Mouse (Mus musculus): ENCODE results near the gene Tbc1d13. TPM values are rescaled to one million over a fixed set of nuclear protein-coding genes. Genes with fewer than 3 reads are reported as not detected.
"Not testable (repeated sequence)": the region's sequence is repeated elsewhere in the genome, so short reads cannot be mapped to it uniquely, and the experiment has no call there.

The Tbc1d13 gene
- polyA plus RNA-seq, 1 experiment from 2014 or later: 20.4 TPM

DNA sequence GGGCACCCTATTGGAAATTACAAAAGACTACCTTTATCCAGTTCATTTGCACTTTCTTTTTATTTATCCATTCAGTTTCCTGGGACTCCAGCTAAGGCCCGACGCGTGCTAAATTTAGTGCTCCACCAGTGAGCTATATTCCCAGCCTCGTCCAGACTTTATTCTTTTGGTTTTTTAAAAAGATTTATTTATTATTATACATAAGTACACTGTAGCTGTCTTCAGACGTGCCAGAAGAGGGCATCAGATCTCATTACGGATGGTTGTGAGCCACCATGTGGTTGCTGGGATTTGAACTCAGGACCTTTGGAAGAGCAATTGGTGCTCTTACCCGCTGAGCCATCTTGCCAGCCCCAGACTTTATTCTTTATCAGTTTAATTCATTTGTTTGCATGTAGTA, 45.2 kb downstream of the Tbc1d13 start:
- Histone ChIP-seq H3K4me3 (replicated peaks; ENCODE audit: low read depth, low read length) (peak overlapping the region; percentile 71), H3K4me2 (ENCODE audit: low read length) (peak overlapping the region; percentile 88), H3K36me3 (ENCODE audit: control insufficient read depth, insufficient read depth, low read length) (peaks cover 29% of the 10 kb centered on the region)
- H3K4me1 ChIP-seq (ENCODE audit: control insufficient read depth, insufficient read depth, low read length); H3K9me3 ChIP-seq (ENCODE audit: control insufficient read depth, low read length); H3K9ac ChIP-seq (replicated peaks; ENCODE audit: low read length); DNase-seq; H3K27ac ChIP-seq (replicated peaks; ENCODE audit: low read depth, low read length); H3K27me3 ChIP-seq (ENCODE audit: control insufficient read depth, insufficient read depth, low read length): not testable (repeated sequence)
- WGBS: 43% methylated on average over 7 of the region's 7 CpGs
- ATAC-seq (ENCODE audit: low FRiP score, low TSS enrichment): 0 out of 2 replicates have a peak, but pooled peaks have one; percentile 7

- WGBS: 84% methylated on average over 2 of the region's 2 CpGs
- no peak for ATAC-seq (ENCODE audit: low FRiP score, low TSS enrichment)
Measured at GRCm38 (mm10) chr2:30182424-30182823, 48.9 kb downstream of the Tbc1d13 start.

DNA sequence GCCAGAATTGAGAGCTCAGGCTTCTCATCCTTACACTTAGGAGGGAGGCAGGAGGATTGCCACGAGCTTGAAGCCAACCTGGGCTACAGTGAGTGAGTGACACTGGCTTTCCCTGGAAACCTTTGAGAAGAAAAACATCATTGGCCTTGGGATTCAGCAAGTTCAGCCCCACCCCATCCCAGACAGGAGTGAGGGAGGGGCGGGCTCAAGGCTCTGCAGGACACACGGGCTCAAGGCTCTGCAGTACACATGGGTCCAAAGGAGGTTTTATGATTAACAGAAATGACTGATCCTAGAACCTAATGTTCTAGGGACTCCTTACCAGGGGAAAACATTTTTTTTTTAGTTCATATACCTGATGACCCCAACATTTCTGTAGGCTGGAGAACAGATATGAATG, 50.2 kb downstream of the Tbc1d13 start:
- H3K27me3 ChIP-seq (ENCODE audit: control insufficient read depth, insufficient read depth, low read length): no peaks in the 10 kb centered on the region
- H3K9ac ChIP-seq (replicated peaks; ENCODE audit: low read length): no peak overlapping the region
- no peaks in the 10 kb centered on the region for H3K9me3 ChIP-seq (ENCODE audit: control insufficient read depth, low read length)
- H3K4me3 ChIP-seq (replicated peaks; ENCODE audit: low read depth, low read length): no peak overlapping the region
- no peak overlapping the region for H3K4me2 ChIP-seq (ENCODE audit: low read length)
- ATAC-seq (ENCODE audit: low FRiP score, low TSS enrichment): no peak
- 74% methylated on average over 3 of the region's 3 CpGs for WGBS
- H3K36me3 ChIP-seq (ENCODE audit: control insufficient read depth, insufficient read depth, low read length): 0 out of 2 replicates have a peak, but pooled peaks cover 9% of the 10 kb centered on the region
- no peak overlapping the region for H3K27ac ChIP-seq (replicated peaks; ENCODE audit: low read depth, low read length)
- no peak for DNase-seq
- H3K4me1 ChIP-seq (ENCODE audit: control insufficient read depth, insufficient read depth, low read length): no peaks in the 10 kb centered on the region

More at GRCm38 (mm10) chr2:30182424-30182823, 48.9 kb downstream of the Tbc1d13 start:
- 0 out of 2 replicates have a peak, but pooled peaks cover 9% of the 10 kb centered on the region for H3K36me3 ChIP-seq (ENCODE audit: control insufficient read depth, insufficient read depth, low read length)
- no peak overlapping the region for H3K4me2 ChIP-seq (ENCODE audit: low read length)
- no peak for DNase-seq
- peaks cover 4% of the 10 kb centered on the region for H3K4me1 ChIP-seq (ENCODE audit: control insufficient read depth, insufficient read depth, low read length)
- no peak overlapping the region for H3K4me3 ChIP-seq (replicated peaks; ENCODE audit: low read depth, low read length)
- H3K9ac ChIP-seq (replicated peaks; ENCODE audit: low read length): no peak overlapping the region
- H3K27me3 ChIP-seq (ENCODE audit: control insufficient read depth, insufficient read depth, low read length): no peaks in the 10 kb centered on the region
- H3K9me3 ChIP-seq (ENCODE audit: control insufficient read depth, low read length): no peaks in the 10 kb centered on the region
- H3K27ac ChIP-seq (replicated peaks; ENCODE audit: low read depth, low read length): no peak overlapping the region

DNA sequence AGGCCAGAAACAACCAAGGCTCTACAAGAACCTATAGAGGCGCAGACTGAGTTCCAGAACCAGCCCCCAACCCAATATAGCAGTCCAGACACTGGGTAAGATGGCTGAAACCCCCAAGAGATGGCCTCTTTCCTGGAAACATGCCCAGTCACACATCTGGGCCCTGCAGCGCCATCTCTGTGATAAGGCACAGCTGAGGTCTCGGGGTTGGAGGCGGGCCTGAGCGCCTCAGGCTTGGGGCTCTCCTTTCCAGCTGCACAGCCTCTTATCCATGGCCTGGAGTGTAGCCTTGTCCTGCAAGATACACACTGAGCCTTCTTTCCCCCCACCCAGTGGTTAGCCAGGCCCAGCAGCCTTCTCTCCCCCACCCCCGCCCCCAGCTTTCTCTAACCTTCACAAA, 51.7 kb downstream of the Tbc1d13 start:
- H3K4me2 ChIP-seq (ENCODE audit: low read length): no peak overlapping the region
- DNase-seq (no peak), ATAC-seq (ENCODE audit: low FRiP score, low TSS enrichment) (no peak)
- H3K27ac ChIP-seq (replicated peaks; ENCODE audit: low read depth, low read length): no peak overlapping the region
- no peak overlapping the region for H3K4me3 ChIP-seq (replicated peaks; ENCODE audit: low read depth, low read length)
- 0 out of 2 replicates have a peak, but pooled peaks cover 9% of the 10 kb centered on the region for H3K36me3 ChIP-seq (ENCODE audit: control insufficient read depth, insufficient read depth, low read length)
- no peaks in the 10 kb centered on the region for H3K27me3 ChIP-seq (ENCODE audit: control insufficient read depth, insufficient read depth, low read length)
- H3K9me3 ChIP-seq (ENCODE audit: control insufficient read depth, low read length): no peaks in the 10 kb centered on the region
- H3K9ac ChIP-seq (replicated peaks; ENCODE audit: low read length): no peak overlapping the region
- WGBS: 93% methylated on average over 6 of the region's 6 CpGs
- H3K4me1 ChIP-seq (ENCODE audit: control insufficient read depth, insufficient read depth, low read length): no peaks in the 10 kb centered on the region

DNA sequence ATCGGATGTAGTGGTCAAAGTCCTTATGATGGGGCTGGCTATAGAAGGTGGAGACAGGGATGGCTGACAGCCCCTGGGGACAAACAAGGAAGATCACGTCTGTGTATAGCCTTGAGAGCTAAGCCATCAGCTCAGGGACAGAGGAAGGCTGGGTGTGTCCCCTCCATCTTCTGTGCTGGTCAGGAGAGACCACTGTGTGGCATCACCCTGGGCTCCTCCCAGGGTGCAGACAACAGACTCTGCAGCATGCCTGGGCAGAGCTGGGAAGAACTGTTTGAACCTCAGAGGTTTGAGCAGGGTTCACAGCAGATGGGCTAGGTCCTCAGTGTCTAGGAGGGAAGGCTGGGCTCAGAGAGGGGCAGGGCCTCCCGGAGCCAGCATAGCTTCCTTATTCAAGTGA, 52.1 kb downstream of the Tbc1d13 start:
- H3K4me2 ChIP-seq (ENCODE audit: low read length): no peak overlapping the region
- no peak for DNase-seq
- ATAC-seq (ENCODE audit: low FRiP score, low TSS enrichment): no peak
- no peak overlapping the region for H3K4me3 ChIP-seq (replicated peaks; ENCODE audit: low read depth, low read length)
- H3K27ac ChIP-seq (replicated peaks; ENCODE audit: low read depth, low read length): no peak overlapping the region
- no peaks in the 10 kb centered on the region for H3K9me3 ChIP-seq (ENCODE audit: control insufficient read depth, low read length)
- 79% methylated on average over 3 of the region's 3 CpGs for WGBS
- no peaks in the 10 kb centered on the region for H3K4me1 ChIP-seq (ENCODE audit: control insufficient read depth, insufficient read depth, low read length)
- no peaks in the 10 kb centered on the region for H3K27me3 ChIP-seq (ENCODE audit: control insufficient read depth, insufficient read depth, low read length)
- no peak overlapping the region for H3K9ac ChIP-seq (replicated peaks; ENCODE audit: low read length)
- 0 out of 2 replicates have a peak, but pooled peaks cover 9% of the 10 kb centered on the region for H3K36me3 ChIP-seq (ENCODE audit: control insufficient read depth, insufficient read depth, low read length)

DNA sequence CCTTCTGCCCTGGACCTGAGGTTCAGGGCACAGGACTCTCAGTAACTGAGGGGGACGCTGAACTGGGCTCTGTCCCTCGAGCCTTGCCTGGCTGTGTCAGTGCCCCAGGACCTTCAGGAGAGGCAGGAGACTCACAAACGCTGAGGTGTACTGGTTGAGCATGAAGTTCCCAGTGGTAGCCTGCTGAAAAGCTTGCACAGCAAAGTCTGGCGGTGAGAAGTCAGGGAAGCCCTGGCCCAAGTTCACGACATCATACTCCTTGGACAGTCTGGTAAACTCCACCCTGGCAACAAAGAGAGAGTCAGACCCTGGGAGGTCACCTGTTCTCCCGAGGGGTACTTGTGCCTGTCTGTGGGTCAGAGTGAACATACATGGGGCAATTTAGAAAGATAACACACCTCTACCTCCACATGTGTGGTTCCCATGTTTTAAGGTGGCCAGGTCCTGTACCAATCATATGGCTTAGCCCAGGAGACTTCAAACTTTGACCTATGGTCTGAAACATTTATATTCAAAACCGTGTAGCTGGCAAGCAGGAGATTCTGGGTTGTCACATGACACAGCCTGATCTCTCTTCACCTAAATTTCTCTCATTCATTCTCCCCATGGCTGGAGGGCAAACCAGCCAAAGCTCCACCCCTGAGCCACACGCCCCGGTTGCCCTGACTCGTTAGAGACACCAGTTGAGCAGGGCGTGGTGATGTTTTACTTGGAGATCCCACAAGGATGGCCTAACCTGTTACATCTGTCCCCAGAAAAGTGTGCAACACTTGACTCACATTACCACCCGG, 58.4 kb downstream of the Tbc1d13 start:
- no peak overlapping the region for H3K4me2 ChIP-seq (ENCODE audit: low read length)
- no peaks in the 10 kb centered on the region for H3K9me3 ChIP-seq (ENCODE audit: control insufficient read depth, low read length)
- no peak overlapping the region for H3K27ac ChIP-seq (replicated peaks; ENCODE audit: low read depth, low read length)
- no peak overlapping the region for H3K9ac ChIP-seq (replicated peaks; ENCODE audit: low read length)
- H3K27me3 ChIP-seq (ENCODE audit: control insufficient read depth, insufficient read depth, low read length): no peaks in the 10 kb centered on the region
- WGBS: 93% methylated on average over 12 of the region's 12 CpGs
- no peak overlapping the region for H3K4me3 ChIP-seq (replicated peaks; ENCODE audit: low read depth, low read length)
- H3K36me3 ChIP-seq (ENCODE audit: control insufficient read depth, insufficient read depth, low read length): no peaks in the 10 kb centered on the region
- ATAC-seq (ENCODE audit: low FRiP score, low TSS enrichment): no peak
- no peak for DNase-seq
- no peaks in the 10 kb centered on the region for H3K4me1 ChIP-seq (ENCODE audit: control insufficient read depth, insufficient read depth, low read length)

DNA sequence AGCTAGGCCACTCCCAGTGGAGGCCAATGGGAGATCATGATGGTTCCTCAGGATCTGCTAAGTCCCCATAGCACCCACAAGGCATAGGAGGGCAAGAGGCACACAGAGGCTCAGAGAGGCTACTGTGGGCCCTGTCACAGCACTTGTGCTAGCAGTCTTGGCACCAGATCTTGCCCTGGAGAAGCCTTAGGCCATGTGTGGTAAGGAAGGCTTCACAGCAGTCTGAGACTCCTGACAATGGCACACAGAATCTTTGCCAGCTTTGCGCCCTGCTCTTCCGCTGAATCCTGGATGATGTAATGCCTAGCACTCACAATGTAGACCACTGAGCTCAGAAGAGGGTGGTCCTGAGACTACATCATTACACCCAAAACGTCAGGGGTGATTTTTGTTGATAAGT, 61.1 kb downstream of the Tbc1d13 start:
- Histone ChIP-seq H3K36me3 (ENCODE audit: control insufficient read depth, insufficient read depth, low read length) (no peaks in the 10 kb centered on the region), H3K4me2 (ENCODE audit: low read length) (no peak overlapping the region), H3K4me3 (replicated peaks; ENCODE audit: low read depth, low read length) (no peak overlapping the region), H3K4me1 (ENCODE audit: control insufficient read depth, insufficient read depth, low read length) (no peaks in the 10 kb centered on the region), H3K9ac (replicated peaks; ENCODE audit: low read length) (no peak overlapping the region), H3K27ac (replicated peaks; ENCODE audit: low read depth, low read length) (no peak overlapping the region), H3K9me3 (ENCODE audit: control insufficient read depth, low read length) (no peaks in the 10 kb centered on the region), H3K27me3 (ENCODE audit: control insufficient read depth, insufficient read depth, low read length) (no peaks in the 10 kb centered on the region)
- ATAC-seq (ENCODE audit: low FRiP score, low TSS enrichment) (no peak), DNase-seq (no peak)
- 94% methylated on average over 3 of the region's 3 CpGs for WGBS

- no peak overlapping the region for H3K4me2 ChIP-seq (ENCODE audit: low read length)
- WGBS: 68% methylated on average over 4 of the region's 4 CpGs
- H3K27ac ChIP-seq (replicated peaks; ENCODE audit: low read depth, low read length): no peak overlapping the region
- H3K4me1 ChIP-seq (ENCODE audit: control insufficient read depth, insufficient read depth, low read length): no peaks in the 10 kb centered on the region
- ATAC-seq (ENCODE audit: low FRiP score, low TSS enrichment): no peak
- H3K9me3 ChIP-seq (ENCODE audit: control insufficient read depth, low read length): no peaks in the 10 kb centered on the region
- DNase-seq: no peak
- no peak overlapping the region for H3K4me3 ChIP-seq (replicated peaks; ENCODE audit: low read depth, low read length)
- no peak overlapping the region for H3K9ac ChIP-seq (replicated peaks; ENCODE audit: low read length)
- H3K36me3 ChIP-seq (ENCODE audit: control insufficient read depth, insufficient read depth, low read length): no peaks in the 10 kb centered on the region
- H3K27me3 ChIP-seq (ENCODE audit: control insufficient read depth, insufficient read depth, low read length): no peaks in the 10 kb centered on the region
Measured at GRCm38 (mm10) chr2:30198021-30198420, 64.5 kb downstream of the Tbc1d13 start.

GRCm38 (mm10) chr2:30199984-30200383, 66.4 kb downstream of the Tbc1d13 start:
- Histone ChIP-seq H3K9ac (replicated peaks; ENCODE audit: low read length) (no peak overlapping the region), H3K36me3 (ENCODE audit: control insufficient read depth, insufficient read depth, low read length) (no peaks in the 10 kb centered on the region), H3K27ac (replicated peaks; ENCODE audit: low read depth, low read length) (no peak overlapping the region), H3K9me3 (ENCODE audit: control insufficient read depth, low read length) (no peaks in the 10 kb centered on the region), H3K27me3 (ENCODE audit: control insufficient read depth, insufficient read depth, low read length) (no peaks in the 10 kb centered on the region), H3K4me2 (ENCODE audit: low read length) (no peak overlapping the region), H3K4me3 (replicated peaks; ENCODE audit: low read depth, low read length) (no peak overlapping the region), H3K4me1 (ENCODE audit: control insufficient read depth, insufficient read depth, low read length) (peaks cover 5% of the 10 kb centered on the region; the same call in 1 of the 2 replicates)
- WGBS: 71% methylated on average over 1 of the region's 1 CpGs
- no peak for DNase-seq
- ATAC-seq (ENCODE audit: low FRiP score, low TSS enrichment): no peak
